Mouse (Mus musculus) hindbrain, embryonic 11.5 days (tissue): Measurements from ENCODE around the gene Gnl1. TPM values are rescaled to one million over a fixed set of nuclear protein-coding genes. Genes with fewer than 3 reads are reported as not detected.
"Not testable (repeated sequence)": the region's sequence is repeated elsewhere in the genome, so short reads cannot be mapped to it uniquely, and the experiment has no call there.

Experiments used
- ATAC-seq: fragments of 200-750 bp; cut with Nextera tagmentation; 2 replicates; pipeline ENCODE4 v1.8.0; 2017; ENCODE audit warnings: mild to moderate bottlenecking, moderate TSS enrichment, moderate library complexity; ENCODE audit not compliant: low FRiP score
- DNase-seq: peaks from one replicate; pipeline ENCODE4 v3.0.0-alpha.2; 2015; ENCODE audit warnings: low spot score
- H3K27ac ChIP-seq: fragments of 300-500 bp; sonication (generic); 2 replicates; pipeline ENCODE4 v1.5.1; 2014; ENCODE audit warnings: mild to moderate bottlenecking, low read depth, low read length
- H3K27me3 ChIP-seq: fragments of 300-500 bp; sonication (generic); 2 replicates; pipeline ENCODE4 v1.6.1; 2014; ENCODE audit warnings: mild to moderate bottlenecking, low read length, moderate library complexity, mixed read lengths; ENCODE audit not compliant: control insufficient read depth, insufficient read depth
- H3K36me3 ChIP-seq: fragments of 300-500 bp; sonication (generic); 2 replicates; pipeline ENCODE4 v1.6.1; 2014; ENCODE audit warnings: mild to moderate bottlenecking, low read length, moderate library complexity, mixed read lengths; ENCODE audit not compliant: control insufficient read depth, insufficient read depth
- H3K4me1 ChIP-seq: fragments of 300-500 bp; sonication (generic); replicated peaks from 2 replicates; pipeline ENCODE4 v1.6.1; 2014; ENCODE audit warnings: low read length, mixed read lengths; ENCODE audit not compliant: control insufficient read depth, insufficient read depth
- H3K4me2 ChIP-seq: fragments of 300-500 bp; sonication (generic); replicated peaks from 2 replicates; pipeline ENCODE4 v1.6.1; 2014; ENCODE audit warnings: mild to moderate bottlenecking, low read depth, low read length
- H3K4me3 ChIP-seq: fragments of 300-500 bp; sonication (generic); 2 replicates; pipeline ENCODE4 v1.5.1; 2014; ENCODE audit warnings: low read depth, low read length
- H3K9ac ChIP-seq: fragments of 300-500 bp; sonication (generic); 2 replicates; pipeline ENCODE4 v1.6.1; 2014; ENCODE audit warnings: low read depth, low read length
- H3K9me3 ChIP-seq: fragments of 300-500 bp; sonication (generic); 2 replicates; pipeline ENCODE4 v1.6.1; 2016; ENCODE audit warnings: low read length; ENCODE audit not compliant: control insufficient read depth
- WGBS: fragments of 180-500 bp; shearing (Covaris S2); extraction: QIAGEN DNeasy Blood & Tissue Kit; methylation state at CpG from one replicate; pipeline ENCODE4 v1.1.7; 2014; 5-methylcytosine and 5-hydroxymethylcytosine counted together
- polyA plus RNA-seq: library from polyadenylated mRNA; unstranded; fragments of >200 nt; fragmentation: Nextera tagmentation; extraction: Ambion mirVana; gene quantifications from 2 replicates; pipeline ENCODE4 v1.2.1, GENCODE M21; 2014

Gene Gnl1
- polyA plus RNA-seq, 1 experiment from 2014 or later: 28.0 TPM

DNA sequence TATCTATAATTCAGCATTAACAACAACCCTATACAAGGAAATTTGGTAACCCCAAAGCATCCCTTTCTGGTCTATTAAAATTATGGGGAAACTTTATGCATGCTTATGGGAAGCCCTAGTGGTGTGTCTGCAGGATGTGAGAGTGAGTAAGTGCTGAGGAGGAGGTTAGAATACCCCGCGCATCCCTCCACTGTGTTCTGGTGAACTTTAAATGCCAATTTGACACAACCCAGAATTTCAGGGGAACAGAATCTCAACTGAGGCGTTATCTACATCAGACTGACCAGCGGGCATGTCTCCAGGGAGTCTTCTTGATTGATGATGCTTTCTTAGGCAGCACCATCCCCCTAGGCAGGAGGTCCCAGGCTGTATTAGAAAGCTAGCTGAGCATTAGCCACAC, 46.2 kb downstream of the Gnl1 start:
- Histone ChIP-seq H3K27me3 (no peaks in the 10 kb centered on the region), H3K9me3 (no peaks in the 10 kb centered on the region), H3K4me1 (no peaks in the 10 kb centered on the region), H3K4me3 (no peak overlapping the region), H3K4me2 (no peak overlapping the region), H3K27ac (no peak overlapping the region), H3K36me3 (no peaks in the 10 kb centered on the region), H3K9ac (no peak overlapping the region)
- WGBS: 64% methylated on average over 4 of the region's 4 CpGs
- DNase-seq (peak; percentile 22), ATAC-seq (no peak)

DNA sequence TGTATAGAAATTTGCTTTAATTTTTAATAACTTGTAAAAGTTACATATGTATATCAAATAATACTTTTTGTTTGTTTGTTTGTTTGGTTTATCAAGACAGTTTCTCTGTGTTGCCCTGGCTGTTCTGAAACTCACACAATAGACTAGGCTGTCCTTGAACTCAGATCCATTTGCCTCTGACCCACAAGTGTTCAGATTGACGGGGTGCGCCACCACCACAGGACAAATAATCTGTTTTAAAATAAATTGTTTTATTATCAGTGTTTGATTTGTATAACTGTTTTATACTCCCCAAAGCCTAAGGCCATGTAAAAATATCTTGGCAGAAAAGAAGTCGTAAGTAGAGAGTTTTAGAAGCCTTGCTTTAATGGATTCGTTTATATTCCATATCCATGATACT, 48.0 kb downstream of the Gnl1 start:
- Histone ChIP-seq H3K4me2 (no peak overlapping the region), H3K36me3 (no peaks in the 10 kb centered on the region), H3K4me1 (no peaks in the 10 kb centered on the region), H3K9me3 (no peaks in the 10 kb centered on the region), H3K27ac (no peak overlapping the region), H3K27me3 (no peaks in the 10 kb centered on the region), H3K4me3 (no peak overlapping the region), H3K9ac (no peak overlapping the region)
- WGBS: 93% methylated on average over 4 of the region's 4 CpGs
- ATAC-seq: no peak
- no peak for DNase-seq

DNA sequence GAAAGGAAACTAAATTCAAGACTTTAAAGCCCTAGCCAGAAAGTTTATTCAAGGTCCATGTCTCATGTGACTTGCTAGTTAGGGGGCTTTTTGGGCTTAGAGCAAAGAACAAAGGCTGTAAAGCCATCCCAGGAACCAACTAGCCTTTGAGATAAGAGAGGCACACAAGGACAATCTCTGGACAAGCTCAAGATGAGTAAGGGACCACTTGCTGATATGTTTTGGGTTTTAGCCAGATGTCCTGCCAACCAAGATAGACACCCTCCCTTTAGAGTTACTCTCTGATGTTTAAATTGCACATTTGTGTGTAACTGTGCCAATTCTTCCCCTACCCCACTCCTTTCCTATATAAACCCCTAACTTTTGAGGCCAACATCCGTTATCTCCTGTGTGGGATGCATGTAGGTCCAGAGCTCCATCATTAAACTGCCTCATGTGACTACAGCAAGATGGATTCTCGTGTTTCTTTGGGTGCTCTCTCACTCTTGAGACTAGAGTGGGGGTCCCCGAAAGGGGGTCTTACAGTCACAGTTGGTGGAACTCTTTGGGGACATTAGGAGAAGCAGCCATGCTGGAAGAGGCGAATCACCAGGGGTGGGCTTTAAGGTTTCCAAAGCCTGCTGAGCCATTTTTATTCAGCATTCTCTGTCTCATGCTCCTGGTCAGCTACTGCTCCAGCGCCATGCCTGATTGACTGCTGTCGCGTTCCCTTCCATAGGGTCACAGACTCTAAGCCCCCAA, 49.4 kb downstream of the Gnl1 start:
- WGBS: 82% methylated on average over 7 of the region's 7 CpGs
- H3K4me2 ChIP-seq: no peak overlapping the region
- no peak overlapping the region for H3K4me3 ChIP-seq
- no peaks in the 10 kb centered on the region for H3K27me3 ChIP-seq
- H3K9me3 ChIP-seq: no peaks in the 10 kb centered on the region
- H3K36me3 ChIP-seq: no peaks in the 10 kb centered on the region
- DNase-seq: no peak
- no peak overlapping the region for H3K27ac ChIP-seq
- no peaks in the 10 kb centered on the region for H3K4me1 ChIP-seq
- H3K9ac ChIP-seq: no peak overlapping the region
- ATAC-seq: no peak

DNA sequence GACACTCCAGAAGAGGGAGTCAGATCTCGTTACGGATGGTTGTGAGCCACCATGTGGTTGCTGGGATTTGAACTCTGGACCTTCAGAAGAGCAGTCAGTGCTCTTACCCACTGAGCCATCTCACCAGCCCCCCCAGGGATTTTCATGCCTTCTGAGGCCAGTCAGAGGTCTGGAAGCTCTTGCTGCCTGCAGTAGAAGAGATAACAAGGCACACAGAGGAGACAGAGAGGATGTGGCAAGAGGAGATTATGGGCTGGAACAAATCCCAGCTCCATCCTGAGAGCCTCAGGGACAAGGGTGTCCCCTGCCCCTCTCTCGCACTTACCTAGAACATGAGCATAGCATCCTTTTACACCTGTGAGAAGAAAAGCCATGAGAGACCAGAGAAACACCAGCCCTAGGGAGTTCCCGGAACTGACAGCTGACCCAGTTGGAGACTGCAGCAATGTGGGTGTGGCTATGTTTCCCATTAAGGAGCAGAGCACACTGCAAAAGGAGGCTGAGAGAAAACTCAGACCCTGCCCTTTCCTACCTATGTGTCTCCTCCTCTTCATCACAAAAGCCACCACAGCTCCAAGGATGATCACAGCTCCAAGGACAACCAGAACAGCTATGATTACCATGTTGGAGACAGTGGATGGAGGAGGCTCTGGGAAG, 50.5 kb downstream of the Gnl1 start:
- DNase-seq, H3K4me2 ChIP-seq, H3K27me3 ChIP-seq, H3K9ac ChIP-seq, ATAC-seq, H3K9me3 ChIP-seq, H3K4me3 ChIP-seq, H3K36me3 ChIP-seq, H3K27ac ChIP-seq, H3K4me1 ChIP-seq: not testable (repeated sequence)
- WGBS: 75% methylated on average over 2 of the region's 4 CpGs

DNA sequence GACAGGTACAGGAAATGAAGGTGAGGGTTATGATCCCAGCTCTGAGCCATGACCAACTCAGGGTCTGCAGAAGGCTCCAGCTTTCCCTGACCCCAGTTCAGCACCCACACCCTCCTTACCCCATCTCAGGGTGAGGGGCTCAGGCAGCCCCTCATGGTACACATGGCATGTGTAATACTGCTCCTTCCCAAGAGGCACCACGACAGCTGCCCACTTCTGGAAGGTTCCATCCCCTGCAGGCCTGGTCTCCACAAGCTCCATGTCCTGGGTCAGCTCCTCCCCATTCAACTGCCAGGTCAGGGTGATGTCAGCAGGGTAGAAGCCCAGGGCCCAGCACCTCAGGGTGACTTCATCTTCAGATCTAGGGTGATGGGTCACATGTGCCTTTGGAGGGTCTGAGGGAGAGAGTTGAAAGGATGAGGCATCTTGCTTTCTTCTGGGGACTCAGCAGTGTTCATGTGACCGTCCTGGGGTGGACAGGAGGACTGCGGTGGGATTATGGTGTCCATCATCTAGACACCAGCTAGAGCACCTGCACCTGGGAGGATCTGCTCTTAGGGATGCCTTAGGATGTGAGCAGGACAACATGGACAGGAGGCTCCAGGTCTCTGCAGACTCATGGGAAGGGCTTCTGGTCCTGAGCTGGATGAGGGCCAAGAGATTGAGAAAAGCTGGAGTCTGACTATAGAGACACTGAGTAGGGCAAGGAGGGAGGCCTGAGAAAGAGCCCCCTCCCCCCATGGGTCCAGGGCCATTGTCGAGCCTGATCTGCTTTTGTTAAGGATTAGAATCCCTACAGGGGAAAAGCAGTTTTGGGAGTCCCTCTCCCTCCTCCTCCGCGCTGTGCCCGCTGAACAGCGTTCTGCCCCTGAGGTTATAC, 51.3 kb downstream of the Gnl1 start:
- H3K9ac ChIP-seq: peak overlapping the region; percentile 3; the same call in 1 of the 2 replicates
- not testable (repeated sequence) for DNase-seq

DNA sequence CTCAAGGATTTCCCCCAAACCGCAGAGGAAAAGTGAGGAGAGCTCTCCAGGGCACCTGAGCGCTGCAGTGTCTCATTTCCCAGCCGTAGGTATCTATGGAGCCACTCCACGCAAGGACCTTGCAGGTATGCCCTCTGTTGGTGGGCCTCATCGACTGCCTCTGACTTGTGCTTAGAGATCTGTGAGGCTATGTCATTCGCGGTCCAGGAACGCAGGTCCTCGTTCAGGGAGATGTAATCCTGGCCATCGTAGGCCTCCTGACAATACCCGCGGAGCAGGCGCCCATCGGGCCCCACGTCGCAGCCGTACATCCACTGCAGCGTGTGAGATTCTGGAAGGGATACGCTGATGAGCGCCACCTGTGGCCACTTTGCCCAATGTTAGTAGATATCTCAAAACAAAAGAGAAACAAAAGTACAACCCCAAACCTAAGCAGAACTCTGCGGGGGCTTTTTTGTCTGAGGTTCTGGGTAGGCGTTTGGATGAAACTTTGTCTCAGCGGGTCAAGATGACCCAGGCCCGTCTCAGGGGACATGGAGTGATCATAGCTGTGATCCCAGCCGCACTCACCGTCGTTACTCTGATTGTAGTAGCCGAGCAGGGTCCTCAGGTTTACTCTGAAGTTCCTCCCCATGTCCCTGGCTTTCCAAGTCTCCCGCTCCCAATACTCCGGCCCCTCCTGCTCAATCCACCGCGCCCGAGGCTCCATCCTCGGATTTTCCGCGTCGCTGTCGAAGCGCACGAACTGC, 52.1 kb downstream of the Gnl1 start:
- H3K27me3 ChIP-seq, H3K27ac ChIP-seq, H3K36me3 ChIP-seq, H3K4me1 ChIP-seq, H3K9me3 ChIP-seq: not testable (repeated sequence)
- WGBS: 1% methylated on average over 40 of the region's 40 CpGs
- peak overlapping the region; percentile 36 for H3K4me3 ChIP-seq
- DNase-seq (peak; percentile 50), ATAC-seq (peak; percentile 72)
- peak overlapping the region; percentile 3; the same call in 1 of the 2 replicates for H3K9ac ChIP-seq
- H3K4me2 ChIP-seq: peak overlapping the region; percentile 71

More for the DNA sequence above, 51.3 kb downstream of the Gnl1 start:
- peak overlapping the region; percentile 71 for H3K4me2 ChIP-seq
- not testable (repeated sequence) for H3K27ac ChIP-seq, H3K27me3 ChIP-seq, H3K9me3 ChIP-seq, H3K4me3 ChIP-seq, H3K4me1 ChIP-seq, H3K36me3 ChIP-seq
- WGBS: 52% methylated on average over 6 of the region's 8 CpGs
- peak; percentile 6; the same call in 1 of the 2 replicates for ATAC-seq

DNA sequence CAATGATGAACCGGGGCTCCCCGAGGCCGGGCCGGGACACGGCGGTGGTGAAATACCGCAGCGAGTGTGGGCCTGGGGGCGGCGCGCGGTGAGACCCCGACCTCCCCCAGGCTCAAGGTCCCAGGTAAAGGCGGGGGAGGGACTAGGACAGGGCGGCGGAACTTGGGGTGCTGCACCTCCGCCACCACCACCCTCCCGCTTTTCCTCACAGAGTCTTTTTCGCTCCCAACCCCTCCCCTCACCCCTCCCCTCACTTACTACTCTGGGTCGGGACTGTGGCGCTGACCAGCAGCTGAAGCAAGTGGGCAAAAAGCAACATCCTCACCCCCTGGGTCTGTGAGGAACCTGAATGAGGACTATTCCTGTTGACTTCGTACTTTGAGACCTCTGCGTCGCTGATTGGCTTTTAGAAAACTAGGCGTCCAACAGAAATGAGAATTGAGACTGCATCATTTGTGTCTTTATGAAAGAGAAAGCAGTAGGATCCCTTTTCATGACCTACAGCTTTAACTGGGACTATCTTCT, 52.8 kb downstream of the Gnl1 start, which contains the start of gene H2-T23:
TSS of gene H2-T23 (minus strand) at position 505 of the 525 bp plus-strand sequence.
- Histone ChIP-seq H3K4me2 (peak within 1 kb of the TSS; percentile 71), H3K4me3 (peak within 1 kb of the TSS; percentile 36), H3K9ac (peak within 1 kb of the TSS; percentile 34; the same call in 1 of the 2 replicates)
- peak; percentile 49 for DNase-seq
- WGBS: 2% methylated on average over 23 of the region's 25 CpGs
- not testable (repeated sequence) for H3K9me3 ChIP-seq, H3K27me3 ChIP-seq, H3K36me3 ChIP-seq, H3K27ac ChIP-seq, H3K4me1 ChIP-seq
- ATAC-seq: peak; percentile 45; the same call in 1 of the 2 replicates

DNA sequence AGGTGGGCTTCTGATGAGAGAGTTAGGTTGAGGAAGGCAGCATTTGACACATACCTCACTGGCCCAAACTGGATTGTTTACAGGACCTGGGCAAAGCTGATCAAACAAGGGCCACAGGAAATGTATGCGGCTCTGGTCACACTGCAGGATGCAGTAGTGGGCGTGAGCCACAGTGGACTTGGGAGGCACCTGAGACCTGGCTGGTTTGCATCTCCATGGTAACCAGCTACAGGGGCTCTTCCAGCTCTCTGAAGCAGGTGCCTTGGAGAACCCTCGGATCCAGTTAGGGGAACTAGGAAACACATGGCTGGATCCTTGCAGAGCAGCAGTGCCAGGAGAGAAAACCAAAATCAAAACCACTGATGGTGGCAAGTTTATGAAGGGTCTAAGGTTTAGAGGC, 54.9 kb downstream of the Gnl1 start:
- not testable (repeated sequence) for H3K4me1 ChIP-seq, H3K9me3 ChIP-seq, DNase-seq, ATAC-seq, H3K4me2 ChIP-seq, H3K36me3 ChIP-seq, H3K27me3 ChIP-seq, H3K4me3 ChIP-seq, H3K9ac ChIP-seq, H3K27ac ChIP-seq
- 66% methylated on average over 3 of the region's 3 CpGs for WGBS
